Mouse (Mus musculus) forebrain, embryonic 14.5 days (tissue): ENCODE measurements around the gene Sv2a. TPM values are rescaled to one million over a fixed set of nuclear protein-coding genes. Genes with fewer than 3 reads are reported as not detected.
"Not testable (repeated sequence)": the region's sequence is repeated elsewhere in the genome, so short reads cannot be mapped to it uniquely, and the experiment has no call there.

Source experiments
- ATAC-seq: fragments of 200-750 bp; cut with Nextera tagmentation; 2 replicates; pipeline ENCODE4 v1.8.0; 2017; ENCODE audit warnings: mild to moderate bottlenecking, moderate library complexity
- DNase-seq: peaks from one replicate; pipeline ENCODE4 v3.0.0-alpha.2; 2015; ENCODE audit warnings: low spot score
- H3K27ac ChIP-seq: fragments of 300-500 bp; sonication (generic); 2 replicates; pipeline ENCODE4 v1.5.1; 2014; ENCODE audit warnings: low read depth, mild to moderate bottlenecking, control low read depth, low read length, moderate library complexity
- H3K27me3 ChIP-seq: fragments of 300-500 bp; sonication (generic); replicated peaks from 2 replicates; pipeline ENCODE4 v1.6.1; 2014; ENCODE audit warnings: low read length, control low read depth, mixed read lengths; ENCODE audit not compliant: control insufficient read depth, insufficient read depth
- H3K36me3 ChIP-seq: fragments of 300-500 bp; sonication (generic); 2 replicates; pipeline ENCODE4 v1.6.1; 2014; ENCODE audit warnings: low read length, control low read depth; ENCODE audit not compliant: control insufficient read depth, insufficient read depth
- H3K4me1 ChIP-seq: fragments of 300-500 bp; sonication (generic); 2 replicates; pipeline ENCODE4 v1.6.1; 2014; ENCODE audit warnings: antibody characterized with exemption, low read length, control low read depth; ENCODE audit not compliant: control insufficient read depth, insufficient read depth
- H3K4me2 ChIP-seq: fragments of 300-500 bp; sonication (generic); 2 replicates; pipeline ENCODE4 v1.6.1; 2014; ENCODE audit warnings: mild to moderate bottlenecking, control low read depth, low read length
- H3K4me3 ChIP-seq: fragments of 300-500 bp; sonication (generic); 2 replicates; pipeline ENCODE4 v1.5.1; 2014; ENCODE audit warnings: low read depth, low read length, control low read depth
- H3K9ac ChIP-seq: fragments of 300-500 bp; sonication (generic); 2 replicates; pipeline ENCODE4 v1.6.1; 2014; ENCODE audit warnings: mild to moderate bottlenecking, low read length, control low read depth, moderate library complexity
- H3K9me3 ChIP-seq: fragments of 300-500 bp; sonication (generic); replicated peaks from 2 replicates; pipeline ENCODE4 v1.6.1; 2016; ENCODE audit warnings: low read length, control low read depth, mixed read lengths; ENCODE audit not compliant: control insufficient read depth
- WGBS: fragments of 180-500 bp; shearing (Covaris S2); extraction: QIAGEN DNeasy Blood & Tissue Kit; methylation state at CpG from one replicate; pipeline ENCODE4 v1.1.7; 2014; 5-methylcytosine and 5-hydroxymethylcytosine counted together
- polyA plus RNA-seq: library from polyadenylated mRNA; unstranded; fragments of >200 nt; fragmentation: Nextera tagmentation; extraction: Ambion mirVana; gene quantifications from 2 replicates; pipeline ENCODE4 v1.2.1, GENCODE M21; 2014

Sv2a gene
- polyA plus RNA-seq, 1 experiment from 2014 or later: 44.4 TPM

DNA sequence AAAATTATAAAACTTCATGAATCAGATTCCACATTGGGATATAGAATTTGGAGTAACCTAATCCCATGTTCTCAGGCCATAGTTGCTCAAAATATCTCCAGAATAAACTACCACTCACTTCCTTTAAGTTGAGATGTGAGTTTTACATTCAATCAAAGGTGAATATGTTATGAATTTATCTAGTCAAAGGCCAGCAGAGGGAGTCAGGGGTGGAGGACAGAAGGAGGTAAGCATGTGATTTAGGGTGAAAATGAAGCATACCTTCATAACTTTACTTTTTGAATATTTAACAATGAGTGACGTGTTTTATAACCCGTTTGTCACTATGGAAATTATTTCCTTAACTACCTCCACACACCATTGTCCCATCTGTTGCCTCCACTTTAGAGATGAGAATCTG is 54.0 kb downstream of the Sv2a start:
- no peak overlapping the region for H3K27ac ChIP-seq
- H3K4me2 ChIP-seq: no peak overlapping the region
- H3K9ac ChIP-seq: no peak overlapping the region
- WGBS: 91% methylated on average over 2 of the region's 2 CpGs
- DNase-seq: no peak
- H3K9me3 ChIP-seq: no peaks in the 10 kb centered on the region
- no peak for ATAC-seq
- H3K36me3 ChIP-seq: no peaks in the 10 kb centered on the region
- H3K4me1 ChIP-seq: peaks cover 13% of the 10 kb centered on the region; the same call in 1 of the 2 replicates
- H3K27me3 ChIP-seq: no peaks in the 10 kb centered on the region
- H3K4me3 ChIP-seq: no peak overlapping the region

DNA sequence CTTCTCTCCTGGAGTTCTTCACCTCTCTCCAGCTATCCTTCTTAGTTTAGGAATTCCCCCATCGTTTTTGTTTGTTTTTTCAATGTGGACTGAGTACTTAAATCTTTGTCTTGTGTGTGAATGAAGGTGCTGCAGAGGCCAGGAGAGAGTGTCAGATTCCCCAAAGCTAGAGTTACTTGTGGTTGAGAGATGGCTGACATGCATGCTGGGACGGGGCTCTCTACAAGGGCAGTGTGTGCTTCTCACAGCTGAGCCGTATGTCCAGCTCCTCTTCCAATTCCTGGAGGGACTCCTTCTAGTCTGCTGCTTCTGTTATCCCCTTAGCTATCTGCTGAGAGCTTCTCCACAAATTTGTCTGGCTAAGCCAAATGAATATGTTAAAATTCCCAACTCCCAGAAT is 54.9 kb downstream of the Sv2a start:
- DNase-seq (no peak), ATAC-seq (no peak)
- 74% methylated on average over 3 of the region's 3 CpGs for WGBS
- H3K4me1 ChIP-seq: peaks cover 15% of the 10 kb centered on the region; the same call in 1 of the 2 replicates
- no peaks in the 10 kb centered on the region for H3K9me3 ChIP-seq
- H3K4me2 ChIP-seq: no peak overlapping the region
- no peak overlapping the region for H3K27ac ChIP-seq
- H3K9ac ChIP-seq: no peak overlapping the region
- no peaks in the 10 kb centered on the region for H3K36me3 ChIP-seq
- no peak overlapping the region for H3K4me3 ChIP-seq
- no peaks in the 10 kb centered on the region for H3K27me3 ChIP-seq

DNA sequence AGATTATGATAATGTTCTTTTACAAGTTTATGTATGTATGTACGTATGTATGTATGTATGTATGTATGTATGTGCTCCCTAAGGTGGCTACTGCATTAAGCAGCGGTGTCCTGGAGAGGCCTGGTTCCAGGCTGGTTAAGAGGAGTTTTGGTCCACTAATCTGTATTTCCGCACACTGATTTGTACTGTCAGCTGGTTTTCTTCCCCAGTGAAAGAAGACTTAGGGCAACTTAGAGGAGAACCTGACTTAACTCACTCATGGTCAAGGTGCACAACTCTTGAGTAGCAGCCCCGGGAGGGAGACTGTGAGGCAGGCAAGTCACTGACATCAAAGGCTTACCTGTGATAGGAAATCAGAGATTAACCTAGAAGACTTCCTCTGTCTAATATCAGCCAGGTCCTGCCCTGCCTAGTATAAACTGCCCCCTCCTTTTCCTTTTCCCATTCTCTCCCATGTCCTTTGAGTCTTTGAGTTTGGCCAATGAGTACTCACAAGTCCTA is 55.9 kb downstream of the Sv2a start:
- H3K36me3 ChIP-seq: no peaks in the 10 kb centered on the region
- no peaks in the 10 kb centered on the region for H3K27me3 ChIP-seq
- H3K4me3 ChIP-seq: peak overlapping the region; percentile 37
- no peak overlapping the region for H3K27ac ChIP-seq
- H3K9me3 ChIP-seq: no peaks in the 10 kb centered on the region
- no peak for ATAC-seq
- WGBS: 84% methylated on average over 4 of the region's 4 CpGs
- peak overlapping the region; percentile 74 for H3K9ac ChIP-seq
- peak overlapping the region; percentile 57 for H3K4me2 ChIP-seq
- no peak for DNase-seq
- peaks cover 16% of the 10 kb centered on the region; the same call in 1 of the 2 replicates for H3K4me1 ChIP-seq

DNA sequence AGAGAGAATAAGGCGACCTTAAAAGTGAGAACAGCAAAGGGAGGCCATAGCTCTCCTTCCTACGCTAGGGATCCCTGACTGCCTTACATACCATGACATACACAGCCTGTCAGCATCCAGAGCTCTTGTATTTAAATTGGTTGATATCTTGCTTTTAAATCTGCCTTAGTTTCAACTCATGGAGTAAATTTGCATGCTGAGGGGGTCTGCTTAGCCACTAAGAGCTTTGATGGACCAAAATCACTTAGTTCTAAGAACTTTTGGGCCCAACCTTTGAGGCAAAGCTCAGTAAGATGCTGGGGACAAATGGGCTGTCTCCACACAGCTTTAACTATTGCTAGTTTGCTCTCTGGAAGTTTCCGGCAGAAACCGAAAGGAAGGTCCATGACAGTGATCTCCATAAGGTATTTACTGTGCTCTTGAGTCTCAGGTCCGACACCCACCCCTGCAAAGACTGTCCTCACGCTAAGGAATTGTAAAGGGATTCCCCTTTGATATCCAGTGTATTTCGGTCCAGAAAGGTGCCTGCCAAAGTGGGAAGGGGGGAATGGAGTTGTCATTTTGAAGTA is 56.5 kb downstream of the Sv2a start:
- WGBS: 17% methylated on average over 7 of the region's 7 CpGs
- Histone ChIP-seq H3K27ac (no peak overlapping the region), H3K36me3 (no peaks in the 10 kb centered on the region), H3K27me3 (no peaks in the 10 kb centered on the region), H3K4me2 (peak overlapping the region; percentile 57), H3K4me3 (peak overlapping the region; percentile 37), H3K4me1 (peaks cover 16% of the 10 kb centered on the region; the same call in 1 of the 2 replicates), H3K9me3 (no peaks in the 10 kb centered on the region), H3K9ac (peak overlapping the region; percentile 74)
- DNase-seq (no peak), ATAC-seq (no peak)

DNA sequence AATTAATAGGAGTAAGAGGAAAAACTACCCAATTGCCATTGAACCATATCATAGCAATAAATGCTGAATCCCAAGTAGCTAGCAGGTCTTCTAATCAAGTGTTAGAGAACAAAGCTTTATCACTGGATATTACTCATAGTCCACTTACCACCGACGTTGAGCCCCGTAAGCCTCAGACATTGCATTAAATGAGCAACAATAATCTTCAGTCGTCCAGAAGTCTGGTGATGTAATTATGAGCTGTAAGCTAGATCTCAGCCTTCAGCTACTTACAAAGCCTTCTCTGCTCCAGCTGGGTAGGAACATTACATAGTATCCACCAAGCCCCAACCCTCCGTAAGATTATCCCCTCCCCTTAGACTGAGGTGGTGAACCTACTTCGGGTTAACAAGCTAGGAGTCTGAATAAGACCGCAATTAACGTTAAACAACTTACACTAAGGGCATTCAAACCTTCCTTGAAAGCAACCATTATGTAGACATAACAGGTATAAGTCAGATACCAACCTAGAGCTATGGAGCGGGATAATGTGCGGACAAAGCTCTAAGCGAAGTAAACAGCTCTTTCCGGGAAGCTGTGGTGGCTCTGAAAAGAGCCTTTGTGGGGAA is 57.1 kb downstream of the Sv2a start:
- H3K27me3 ChIP-seq: no peaks in the 10 kb centered on the region
- peak overlapping the region; percentile 66 for H3K27ac ChIP-seq
- no peaks in the 10 kb centered on the region for H3K9me3 ChIP-seq
- peak overlapping the region; percentile 74 for H3K9ac ChIP-seq
- ATAC-seq (no peak), DNase-seq (no peak)
- H3K4me3 ChIP-seq: peak overlapping the region; percentile 37
- under 1% methylated on average over 12 of the region's 12 CpGs for WGBS
- H3K4me2 ChIP-seq: peak overlapping the region; percentile 57
- peaks cover 16% of the 10 kb centered on the region; the same call in 1 of the 2 replicates for H3K4me1 ChIP-seq
- H3K36me3 ChIP-seq: no peaks in the 10 kb centered on the region

DNA sequence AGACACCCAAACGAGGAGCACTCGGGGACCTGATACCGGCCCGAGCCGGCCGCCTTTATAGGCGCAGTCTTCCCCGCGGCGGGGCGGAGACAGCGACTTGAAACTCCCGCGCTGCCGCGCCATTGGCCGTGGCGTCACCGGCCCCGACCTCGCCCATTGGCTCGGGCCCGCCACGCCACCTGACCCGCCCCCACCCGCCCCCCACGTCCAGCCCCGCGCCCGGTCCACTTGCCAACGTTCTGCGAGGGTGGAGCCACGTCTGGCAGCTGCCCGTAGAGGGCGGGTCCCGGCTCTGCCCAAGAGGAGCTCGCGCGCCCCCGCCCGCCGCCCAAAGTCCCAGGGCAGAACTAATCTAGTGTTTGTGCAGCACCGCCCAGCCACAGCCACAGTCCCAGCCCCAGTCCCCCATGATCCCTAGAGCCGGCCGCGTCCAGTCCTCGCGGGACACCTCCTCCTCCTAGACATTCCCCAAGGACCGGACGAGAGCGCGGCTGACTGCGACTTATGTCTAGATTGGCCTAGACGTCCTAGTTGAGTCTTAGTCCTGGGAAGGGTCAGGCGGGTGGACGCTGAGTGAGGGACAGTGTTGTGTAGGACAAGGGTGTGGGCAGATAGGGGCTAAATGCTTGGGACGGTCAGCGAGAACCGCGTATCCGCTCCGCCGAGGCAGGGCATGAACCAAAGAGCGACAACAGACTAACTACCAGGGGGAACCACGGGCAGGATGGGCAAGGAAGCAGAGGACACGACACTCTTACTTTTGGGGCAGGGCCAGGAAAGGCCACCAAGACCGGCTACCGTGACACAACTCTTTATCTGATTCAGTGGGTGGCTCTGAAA is 58.2 kb downstream of the Sv2a start, which contains the start of gene Hist2h3c2:
Hist2h3c2 (minus strand) TSS at position 174 of the 840 bp plus-strand sequence.
- H3K36me3 ChIP-seq, DNase-seq, H3K27me3 ChIP-seq, H3K9me3 ChIP-seq: not testable (repeated sequence)
- ATAC-seq: peak; percentile 88
- WGBS: 0% methylated on average over 17 of the region's 68 CpGs
- Histone ChIP-seq H3K4me3 (peak within 1 kb of the TSS; percentile 37), H3K27ac (peak within 1 kb of the TSS; percentile 66), H3K9ac (peak within 1 kb of the TSS; percentile 74), H3K4me1 (peaks cover 20% of the 10 kb centered on the region; the same call in 1 of the 2 replicates), H3K4me2 (peak within 1 kb of the TSS; percentile 57)

DNA sequence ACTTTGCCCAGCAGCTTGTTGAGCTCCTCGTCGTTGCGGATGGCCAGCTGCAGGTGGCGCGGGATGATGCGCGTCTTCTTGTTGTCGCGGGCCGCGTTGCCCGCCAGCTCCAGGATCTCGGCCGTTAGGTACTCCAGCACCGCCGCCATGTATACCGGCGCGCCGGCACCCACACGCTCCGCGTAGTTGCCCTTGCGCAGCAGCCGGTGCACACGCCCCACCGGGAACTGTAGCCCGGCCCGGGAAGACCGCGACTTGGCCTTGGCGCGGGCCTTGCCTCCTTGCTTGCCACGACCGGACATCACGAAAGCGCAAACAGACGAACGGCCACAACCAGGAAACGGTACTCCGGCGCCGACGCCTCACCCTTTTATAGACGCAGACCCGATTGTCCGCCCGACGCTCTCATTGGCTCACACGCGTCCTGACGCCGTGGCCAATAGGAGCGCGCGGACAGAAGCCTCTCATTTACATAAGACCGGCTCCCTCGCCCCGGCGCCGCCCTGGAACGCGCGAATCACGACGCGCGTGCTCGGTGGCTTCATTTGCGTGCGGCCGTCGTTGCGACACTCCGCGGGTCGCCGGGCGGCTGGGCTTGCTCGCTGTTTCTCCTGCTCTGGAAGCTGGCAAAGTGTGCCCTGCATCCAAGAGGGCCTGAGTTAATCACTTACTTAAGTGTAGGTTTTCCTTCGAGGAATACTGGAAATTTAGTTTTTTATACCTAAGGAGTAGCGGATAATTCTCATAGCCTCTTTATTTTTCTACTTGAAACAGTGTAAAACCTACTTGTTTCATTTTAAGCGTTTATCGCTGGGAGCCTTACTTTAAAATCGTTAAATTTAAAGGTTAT is 59.2 kb downstream of the Sv2a start, which contains the start of gene Hist2h2aa2:
Hist2h2aa2 (minus strand) TSS at position 328 of the 850 bp plus-strand sequence.
- Histone ChIP-seq H3K27ac (peak within 1 kb of the TSS; percentile 79), H3K9ac (peak within 1 kb of the TSS; percentile 56), H3K4me1 (peaks cover 25% of the 10 kb centered on the region; the same call in 1 of the 2 replicates), H3K4me3 (peak within 1 kb of the TSS; percentile 22), H3K4me2 (peak within 1 kb of the TSS; percentile 50)
- peak; percentile 73 for DNase-seq
- H3K9me3 ChIP-seq, H3K36me3 ChIP-seq, H3K27me3 ChIP-seq: not testable (repeated sequence)
- ATAC-seq: peak; percentile 86
- WGBS: 6% methylated on average over 16 of the region's 85 CpGs

DNA sequence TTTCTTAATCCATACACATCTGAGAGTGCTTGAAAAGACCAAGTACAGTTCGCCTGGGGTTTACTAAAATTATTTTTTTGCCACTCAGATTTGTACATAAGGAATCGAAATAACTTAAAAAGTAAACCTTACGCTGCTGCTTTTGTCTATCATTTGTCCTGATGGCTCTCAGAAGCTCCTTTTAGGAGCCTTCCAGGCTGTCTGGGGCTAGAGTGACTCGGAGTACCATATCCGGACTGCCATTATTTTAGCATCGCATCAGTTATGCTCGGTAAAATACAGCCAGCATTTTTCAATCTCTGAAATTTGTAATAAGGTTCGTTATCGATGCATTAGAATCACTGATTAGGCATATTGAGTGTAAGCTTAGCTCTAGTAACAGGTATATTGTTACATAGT is 59.8 kb downstream of the Sv2a start:
- peak overlapping the region; percentile 79 for H3K27ac ChIP-seq
- peaks cover 25% of the 10 kb centered on the region; the same call in 1 of the 2 replicates for H3K4me1 ChIP-seq
- 70% methylated on average over 9 of the region's 9 CpGs for WGBS
- no peak for ATAC-seq
- peak overlapping the region; percentile 50 for H3K4me2 ChIP-seq
- no peak for DNase-seq
- H3K27me3 ChIP-seq: no peaks in the 10 kb centered on the region
- H3K4me3 ChIP-seq: peak overlapping the region; percentile 19; the same call in 1 of the 2 replicates
- no peaks in the 10 kb centered on the region for H3K36me3 ChIP-seq
- no peaks in the 10 kb centered on the region for H3K9me3 ChIP-seq
- H3K9ac ChIP-seq: peak overlapping the region; percentile 56
